Mouse (Mus musculus) erythroblast, embryonic 14.5 days (primary cell): Measurements from ENCODE around the gene Ppt2. TPM values are rescaled to one million over a fixed set of nuclear protein-coding genes. Genes with fewer than 3 reads are reported as not detected.

Experiments used
- H3K27me3 ChIP-seq: 2 replicates; pipeline ENCODE4 v1.6.1; 2012; ENCODE audit warnings: inconsistent platforms; ENCODE audit not compliant: control insufficient read depth
- H3K36me3 ChIP-seq: 2 replicates; pipeline ENCODE4 v1.6.1; 2012; ENCODE audit warnings: mild to moderate bottlenecking, inconsistent platforms; ENCODE audit not compliant: control insufficient read depth
- H3K4me1 ChIP-seq: 2 replicates; pipeline ENCODE4 v1.6.1; 2012; ENCODE audit warnings: inconsistent platforms; ENCODE audit not compliant: control insufficient read depth
- H3K4me3 ChIP-seq: replicated peaks from 2 replicates; pipeline ENCODE3; 2012; ENCODE audit warnings: moderate library complexity, mild to moderate bottlenecking, inconsistent platforms
- H3K9me3 ChIP-seq: 2 replicates; pipeline ENCODE4 v1.6.1; 2012; ENCODE audit warnings: low read length, inconsistent platforms, mixed read lengths; ENCODE audit not compliant: control insufficient read depth
- GATA1 ChIP-seq: IDR thresholded peaks from 2 replicates; pipeline ENCODE4 v1.6.1; 2012; ENCODE audit warnings: low read length, inconsistent platforms, mixed read lengths
- TAL1 ChIP-seq: IDR thresholded peaks from 3 replicates; pipeline ENCODE4 v1.6.1; 2012; ENCODE audit warnings: low read length, inconsistent platforms, mixed read lengths
- polyA plus RNA-seq: library from polyadenylated mRNA; stranded (reverse); fragments of >175 nt; gene quantifications from 2 replicates; pipeline ENCODE4 v1.2.3, GENCODE M21; 2012

Gene Ppt2
- polyA plus RNA-seq, 1 experiment, result 1.7 TPM

GRCm38 (mm10) chr17:34626062-34626772 lies 2.1 kb downstream of the Ppt2 start:
- TF ChIP-seq GATA1 (no peak), TAL1 (no peak)
- peaks cover 3% of the 10 kb centered on the region; the same call in 1 of the 2 replicates for H3K9me3 ChIP-seq
- peak overlapping the region; percentile 72 for H3K4me3 ChIP-seq
- peaks cover 40% of the 10 kb centered on the region for H3K4me1 ChIP-seq
- peaks cover 10% of the 10 kb centered on the region for H3K36me3 ChIP-seq
- H3K27me3 ChIP-seq, result peaks cover 49% of the 10 kb centered on the region

GRCm38 (mm10) chr17:34624981-34625380 lies 3.3 kb downstream of the Ppt2 start:
- H3K4me1 ChIP-seq, result peaks cover 37% of the 10 kb centered on the region
- TF ChIP-seq TAL1 (no peak), GATA1 (no peak)

GRCm38 (mm10) chr17:34623161-34623560 lies 5.1 kb downstream of the Ppt2 start:
- TF ChIP-seq GATA1 (no peak), TAL1 (no peak)
- peaks cover 13% of the 10 kb centered on the region for H3K36me3 ChIP-seq
- H3K4me1 ChIP-seq, result peaks cover 41% of the 10 kb centered on the region

More at GRCm38 (mm10) chr17:34624981-34625380, 3.3 kb downstream of the Ppt2 start:
- peaks cover 13% of the 10 kb centered on the region for H3K36me3 ChIP-seq
- H3K9me3 ChIP-seq, result no peaks in the 10 kb centered on the region
- H3K27me3 ChIP-seq, result peaks cover 37% of the 10 kb centered on the region
- H3K4me3 ChIP-seq, result no peak overlapping the region

GRCm38 (mm10) chr17:34621006-34621405 lies 7.3 kb downstream of the Ppt2 start:
- peaks cover 20% of the 10 kb centered on the region for H3K4me1 ChIP-seq
- H3K4me3 ChIP-seq, result no peak overlapping the region
- peaks cover 19% of the 10 kb centered on the region for H3K36me3 ChIP-seq
- H3K27me3 ChIP-seq, result no peaks in the 10 kb centered on the region
- TF ChIP-seq TAL1, result no peak
- TF ChIP-seq GATA1, result no peak
- H3K9me3 ChIP-seq, result no peaks in the 10 kb centered on the region

More at GRCm38 (mm10) chr17:34623161-34623560, 5.1 kb downstream of the Ppt2 start:
- Histone ChIP-seq H3K27me3 (peaks cover 19% of the 10 kb centered on the region), H3K9me3 (no peaks in the 10 kb centered on the region), H3K4me3 (no peak overlapping the region)

GRCm38 (mm10) chr17:34618999-34619398 lies 9.3 kb downstream of the Ppt2 start:
- H3K9me3 ChIP-seq, result no peaks in the 10 kb centered on the region
- H3K4me3 ChIP-seq, result no peak overlapping the region
- TF ChIP-seq TAL1 (no peak), GATA1 (no peak)
- H3K4me1 ChIP-seq, result peaks cover 20% of the 10 kb centered on the region
- no peaks in the 10 kb centered on the region for H3K27me3 ChIP-seq
- H3K36me3 ChIP-seq, result peaks cover 30% of the 10 kb centered on the region

DNA sequence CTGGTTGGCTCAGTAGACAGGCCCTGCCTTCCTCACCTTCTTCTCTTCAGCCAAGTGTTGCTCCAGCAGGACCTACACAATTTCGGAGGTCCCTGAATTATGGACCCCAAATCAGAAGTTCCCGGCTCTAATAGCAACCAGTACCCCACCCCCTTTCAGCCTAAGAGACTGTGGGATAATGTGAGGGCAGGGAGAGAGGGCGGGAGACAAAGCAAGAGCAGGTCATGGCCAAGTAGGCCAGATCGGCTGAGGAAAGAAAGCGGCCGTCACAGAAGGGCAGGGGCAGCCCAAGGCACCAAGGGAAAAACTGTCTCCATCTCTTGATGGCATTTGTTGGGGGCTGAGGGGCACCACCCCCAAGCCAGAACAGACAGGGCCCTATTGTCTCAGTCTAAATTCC lies 12.4 kb downstream of the Ppt2 start, which contains the start of gene Egfl8:
TSS of gene Egfl8 (minus strand) at position 101 of the 400 bp plus-strand sequence.
- Histone ChIP-seq H3K36me3 (peaks cover 51% of the 10 kb centered on the region), H3K4me1 (peaks cover 17% of the 10 kb centered on the region), H3K4me3 (no peak within 1 kb of the TSS), H3K27me3 (no peaks in the 10 kb centered on the region), H3K9me3 (no peaks in the 10 kb centered on the region)
- TF ChIP-seq TAL1 (no peak), GATA1 (no peak)

- H3K36me3 ChIP-seq, result peaks cover 59% of the 10 kb centered on the region
- H3K4me1 ChIP-seq, result peaks cover 17% of the 10 kb centered on the region
- no peaks in the 10 kb centered on the region for H3K9me3 ChIP-seq
- H3K4me3 ChIP-seq, result no peak overlapping the region
- TF ChIP-seq GATA1 (no peak), TAL1 (no peak)
- no peaks in the 10 kb centered on the region for H3K27me3 ChIP-seq
Measured at GRCm38 (mm10) chr17:34613830-34614229, 14.5 kb downstream of the Ppt2 start.

- no peaks in the 10 kb centered on the region for H3K27me3 ChIP-seq
- peaks cover 65% of the 10 kb centered on the region for H3K36me3 ChIP-seq
- TF ChIP-seq TAL1, result no peak
- TF ChIP-seq GATA1, result no peak
- peaks cover 23% of the 10 kb centered on the region for H3K4me1 ChIP-seq
- no peak overlapping the region for H3K4me3 ChIP-seq
- H3K9me3 ChIP-seq, result no peaks in the 10 kb centered on the region
Measured at GRCm38 (mm10) chr17:34613054-34613645, 15.2 kb downstream of the Ppt2 start.

GRCm38 (mm10) chr17:34611050-34611449 lies 17.3 kb downstream of the Ppt2 start:
- H3K4me1 ChIP-seq, result peaks cover 43% of the 10 kb centered on the region
- no peaks in the 10 kb centered on the region for H3K27me3 ChIP-seq
- no peaks in the 10 kb centered on the region for H3K9me3 ChIP-seq
- peaks cover 68% of the 10 kb centered on the region for H3K36me3 ChIP-seq
- TF ChIP-seq GATA1, result no peak
- no peak for TF ChIP-seq TAL1
- no peak overlapping the region for H3K4me3 ChIP-seq
